Mouse (Mus musculus) urinary bladder, postnatal 36 days (tissue): ENCODE data around the gene Cmc1.

ENCODE experiments used
- DNase-seq, 2 experiments: peaks; one replicate each; pipeline ENCODE4 v3.0.0; 2022; ENCODE audit warnings: low spot score in 2 of 2, mixed read lengths in 1 of 2

Gene Cmc1

GRCm38 (mm10) chr9:118149407-118150402, at the start of gene Cmc1:
TSS of gene Cmc1 (minus strand) at chr9:118150177.
- DNase-seq, result peak; percentile 93 to 97

GRCm38 (mm10) chr9:118198557-118198956, 48.6 kb upstream of the Cmc1 start:
- DNase-seq, result no peak

- DNase-seq, result no peak
These were observed 46.8 kb upstream of the Cmc1 start for GRCm38 (mm10) chr9:118196661-118197390.

- no peak for DNase-seq
These were observed 43.3 kb upstream of the Cmc1 start for GRCm38 (mm10) chr9:118193263-118193662.

- no peak for DNase-seq
These were observed 41.3 kb upstream of the Cmc1 start for GRCm38 (mm10) chr9:118191276-118191675.

GRCm38 (mm10) chr9:118188374-118188773, 38.4 kb upstream of the Cmc1 start:
- DNase-seq, result no peak

GRCm38 (mm10) chr9:118187420-118187819, 37.4 kb upstream of the Cmc1 start:
- DNase-seq, result no peak

GRCm38 (mm10) chr9:118186776-118187175, 36.8 kb upstream of the Cmc1 start:
- DNase-seq, result no peak

- no peak for DNase-seq
These were observed 29.4 kb upstream of the Cmc1 start for GRCm38 (mm10) chr9:118179136-118180025.

GRCm38 (mm10) chr9:118176687-118177086, 26.7 kb upstream of the Cmc1 start:
- no peak for DNase-seq

GRCm38 (mm10) chr9:118175411-118175810, 25.4 kb upstream of the Cmc1 start:
- no peak for DNase-seq

GRCm38 (mm10) chr9:118173086-118173485, 23.1 kb upstream of the Cmc1 start:
- DNase-seq, result no peak

GRCm38 (mm10) chr9:118168544-118168943, 18.6 kb upstream of the Cmc1 start:
- DNase-seq, result peak in 1 of 2 experiments; percentile 2

GRCm38 (mm10) chr9:118167606-118168005, 17.6 kb upstream of the Cmc1 start:
- DNase-seq, result no peak

GRCm38 (mm10) chr9:118161536-118161935, 11.6 kb upstream of the Cmc1 start:
- no peak for DNase-seq

- no peak for DNase-seq
These were observed 10.0 kb upstream of the Cmc1 start for GRCm38 (mm10) chr9:118159936-118160335.

GRCm38 (mm10) chr9:118158201-118158600, 8.2 kb upstream of the Cmc1 start:
- no peak for DNase-seq

GRCm38 (mm10) chr9:118157234-118157633, 7.3 kb upstream of the Cmc1 start:
- no peak for DNase-seq

- DNase-seq, result no peak
These were observed 4.7 kb upstream of the Cmc1 start for GRCm38 (mm10) chr9:118154666-118155065.

GRCm38 (mm10) chr9:118151221-118151507, 1.2 kb upstream of the Cmc1 start:
- DNase-seq, result no peak

GRCm38 (mm10) chr9:118150429-118151220, 648 bp upstream of the Cmc1 start:
- no peak for DNase-seq
